Mouse (Mus musculus) kidney, adult 2 months (tissue): ENCODE measurements around the gene Htra2.

Experiments
- CTCF ChIP-seq: fragments of 200-500 bp; conservative IDR thresholded peaks from 2 replicates; pipeline ENCODE4 v1.5.1; 2011; ENCODE audit warnings: low read depth, mild to moderate bottlenecking, control low read depth, low read length, moderate library complexity, mixed read lengths; ENCODE audit not compliant: insufficient read depth, insufficient read length
- POLR2A ChIP-seq: fragments of 200-500 bp; IDR thresholded peaks from one replicate; pipeline ENCODE4 v1.6.1; 2011; ENCODE audit warnings: low read depth, low read length, control low read depth

GRCm38 (mm10) chr6:83069488-83070246 lies 14.6 kb upstream of the Htra2 start:
- no peak for TF ChIP-seq POLR2A
- no peak for TF ChIP-seq CTCF
